Mouse (Mus musculus) heart, adult 2 months (tissue): ENCODE measurements around the gene Atrip. TPM values are rescaled to one million over a fixed set of nuclear protein-coding genes. Genes with fewer than 3 reads are reported as not detected.

ENCODE experiments used
- DNase-seq, 2 experiments: peaks; one replicate each; pipeline ENCODE4 v3.0.0; 2021
- H3K27ac ChIP-seq: fragments of 200-600 bp; 2 replicates; pipeline ENCODE4 v1.8.1; 2022
- H3K27me3 ChIP-seq: fragments of 200-500 bp; 2 replicates; pipeline ENCODE4 v1.6.1; 2012; ENCODE audit warnings: mild to moderate bottlenecking, low read length, inconsistent platforms, mixed read lengths; ENCODE audit not compliant: control insufficient read depth, insufficient read depth
- H3K36me3 ChIP-seq: fragments of 200-500 bp; 2 replicates; pipeline ENCODE4 v1.6.1; 2012; ENCODE audit warnings: low read length, inconsistent platforms; ENCODE audit not compliant: control insufficient read depth, insufficient read depth
- H3K4me1 ChIP-seq: fragments of 200-500 bp; 2 replicates; pipeline ENCODE4 v1.6.1; 2011; ENCODE audit warnings: low read length; ENCODE audit not compliant: control insufficient read depth, insufficient read depth
- H3K4me3 ChIP-seq: fragments of 200-600 bp; 2 replicates; pipeline ENCODE4 v1.8.1; 2022
- H3K79me2 ChIP-seq: fragments of 200-500 bp; replicated peaks from 2 replicates; pipeline ENCODE4 v1.6.1; 2012; ENCODE audit warnings: mild to moderate bottlenecking, inconsistent platforms, low read length, moderate library complexity, mixed read lengths; ENCODE audit not compliant: control insufficient read depth, insufficient read depth
- H3K9ac ChIP-seq: fragments of 200-500 bp; 2 replicates; pipeline ENCODE4 v1.6.1; 2012; ENCODE audit warnings: low read depth, mild to moderate bottlenecking, control low read depth, inconsistent platforms, low read length, mixed read lengths
- CTCF ChIP-seq: fragments of 200-600 bp; IDR thresholded peaks from 2 replicates; pipeline ENCODE4 v1.8.1; 2022; ENCODE audit warnings: antibody characterized with exemption, mild to moderate bottlenecking, moderate library complexity
- EP300 ChIP-seq: fragments of 200-500 bp; IDR thresholded peaks from 2 replicates; pipeline ENCODE4 v1.6.1; 2011; ENCODE audit warnings: low read depth, low read length, control low read depth; ENCODE audit not compliant: insufficient read depth
- POLR2A ChIP-seq: fragments of 200-500 bp; IDR thresholded peaks from 2 replicates; pipeline ENCODE4 v1.6.1; 2011; ENCODE audit warnings: mild to moderate bottlenecking, low read depth, low read length, control low read depth; ENCODE audit not compliant: insufficient read depth
- WGBS: fragments of 180-500 bp; shearing (Covaris S2); methylation state at CpG from one replicate; pipeline ENCODE4 v1.1.7; 2018; 5-methylcytosine and 5-hydroxymethylcytosine counted together
- intact Hi-C: fragments of 180-260 bp; cut with DNase I; formaldehyde crosslinking; loops from one replicate; pipeline ENCODE4 v1.15.1; 2025
- long read RNA-seq: library from polyadenylated mRNA; stranded (forward); transcript quantifications from one replicate; pipeline ENCODE4 v2.0.0, GENCODE M21; 2021
- polyA plus RNA-seq: library from polyadenylated mRNA; depleted of rRNA; stranded (reverse); fragments of >200 nt; gene quantifications from 2 replicates; pipeline ENCODE4 v1.2.3, GENCODE M21; 2012; rRNA removed
- total RNA-seq, 2 experiments: library from RNA; stranded (reverse); gene quantifications; 2 replicates each; pipeline ENCODE4 v1.2.3; 2021

The Atrip gene
- total RNA-seq = 1 to 10 TPM; 8.0 to 9.0 TPM
- polyA plus RNA-seq = 10.0 and 13.9 TPM in 2 replicates
- long read RNA-seq, transcript Atrip-201 (13 exons, 2,572 nt) = major isoform, 21 of 25 reads
- long read RNA-seq, partial matches to known transcripts = 2 of 25 reads
- long read RNA-seq, other reads (novel, unspliced or antisense) = 2 of 25 reads

DNA sequence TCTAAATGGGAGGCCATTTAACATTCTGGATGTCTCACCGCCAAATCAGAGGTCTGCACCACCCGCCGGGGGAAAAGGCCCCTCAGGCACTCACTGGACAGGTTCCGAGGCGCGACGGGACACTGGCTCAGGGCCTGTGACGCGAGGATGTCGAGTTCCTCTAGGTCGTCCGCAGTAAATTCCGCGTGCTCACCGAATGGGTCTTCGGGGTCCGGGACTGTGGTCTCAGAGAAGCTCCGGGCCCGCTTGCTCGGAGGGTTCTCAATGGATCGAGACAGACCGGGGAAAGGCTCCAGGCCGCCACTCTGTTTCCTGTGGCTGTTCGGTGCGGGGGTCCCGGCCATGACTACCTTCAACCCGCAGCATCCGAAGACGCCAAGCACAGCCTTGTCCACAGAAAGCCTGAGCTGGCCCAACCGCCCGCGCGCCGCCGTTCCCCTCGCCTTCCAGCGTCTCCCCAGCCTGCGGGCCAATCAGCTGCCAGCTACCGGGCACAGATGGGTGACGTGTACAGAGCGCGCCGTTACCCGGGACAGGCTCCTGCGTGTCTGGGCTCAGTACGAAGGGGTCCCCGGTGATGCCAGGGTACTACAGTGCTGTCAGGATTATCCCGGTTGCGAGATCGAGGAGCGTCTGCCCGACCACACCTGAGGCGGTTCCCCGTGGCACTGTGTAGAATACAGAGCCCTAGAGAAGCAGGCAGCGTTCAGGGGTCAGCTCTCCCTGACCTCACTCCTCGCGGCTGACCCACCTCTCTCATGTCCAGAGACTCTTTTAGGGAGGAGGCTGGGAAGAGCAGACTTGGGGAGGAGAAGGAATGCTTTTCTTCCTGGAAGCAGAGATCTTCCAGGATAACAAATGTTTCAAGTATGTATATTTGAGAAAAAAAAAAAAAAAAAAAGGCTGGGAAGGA lies at the start of gene Atrip:
TSS of gene Atrip (minus strand) at position 464 of the 913 bp plus-strand sequence.
- Histone ChIP-seq H3K79me2 (peaks cover 3% of the 10 kb centered on the region; the same call in 1 of the 2 replicates), H3K9ac (peak within 1 kb of the TSS; percentile 62), H3K27ac (peak within 1 kb of the TSS; percentile 79), H3K4me3 (peak within 1 kb of the TSS; percentile 81), H3K36me3 (peaks cover 3% of the 10 kb centered on the region; the same call in 1 of the 2 replicates), H3K4me1 (peaks cover 4% of the 10 kb centered on the region), H3K27me3 (no peaks in the 10 kb centered on the region)
- TF ChIP-seq EP300 (no peak), POLR2A (peak; percentile 82)
- under 1% methylated on average over 57 of the region's 57 CpGs for WGBS
- intact Hi-C loops = no loop called here
- DNase-seq = peak; percentile 92 to 93

GRCm38 (mm10) chr9:109123266-109123665 lies 49.3 kb upstream of the Atrip start:
- no peak for DNase-seq
- intact Hi-C loops = no loop called here
- 26% methylated on average over 6 of the region's 6 CpGs for WGBS
- no peak for TF ChIP-seq POLR2A
- TF ChIP-seq EP300 = no peak
- TF ChIP-seq CTCF = no peak
- H3K4me1 ChIP-seq = no peaks in the 10 kb centered on the region
- no peak overlapping the region for H3K4me3 ChIP-seq
- no peaks in the 10 kb centered on the region for H3K79me2 ChIP-seq
- no peaks in the 10 kb centered on the region for H3K27me3 ChIP-seq
- no peak overlapping the region for H3K27ac ChIP-seq
- no peak overlapping the region for H3K9ac ChIP-seq
- no peaks in the 10 kb centered on the region for H3K36me3 ChIP-seq

- H3K36me3 ChIP-seq = no peaks in the 10 kb centered on the region
- no peak overlapping the region for H3K4me3 ChIP-seq
- 45% methylated on average over 2 of the region's 2 CpGs for WGBS
- H3K79me2 ChIP-seq = no peaks in the 10 kb centered on the region
- intact Hi-C loops = loop anchor here (1.0 kb wide), 2 partner anchors 34 to 122 kb away; no protein-coding TSS in a partner anchor
- H3K4me1 ChIP-seq = no peaks in the 10 kb centered on the region
- DNase-seq = no peak
- no peaks in the 10 kb centered on the region for H3K27me3 ChIP-seq
- H3K27ac ChIP-seq = no peak overlapping the region
- no peak overlapping the region for H3K9ac ChIP-seq
- no peak for TF ChIP-seq POLR2A
- peak; percentile 73 for TF ChIP-seq CTCF
These were observed 48.7 kb upstream of the Atrip start for GRCm38 (mm10) chr9:109122553-109123085.

DNA sequence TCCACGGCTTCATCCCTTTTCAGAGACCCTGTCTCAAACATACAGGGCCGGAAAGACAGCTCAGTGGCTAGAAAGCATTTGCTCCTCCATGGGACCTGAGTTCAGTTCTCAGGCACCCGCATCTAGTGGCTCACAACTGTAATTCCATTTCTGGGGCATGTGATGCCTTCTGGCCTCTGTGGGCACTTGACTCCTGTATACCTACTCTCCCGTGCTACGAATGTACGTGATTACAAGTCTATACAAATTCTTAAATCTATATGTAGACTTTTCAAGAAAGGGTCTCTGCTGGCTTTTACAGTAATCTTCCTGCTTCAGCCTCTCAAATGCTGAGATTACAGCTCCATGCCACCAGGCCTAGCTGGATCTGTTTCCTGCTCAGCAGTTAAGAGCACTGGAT lies 47.0 kb upstream of the Atrip start:
- no peak overlapping the region for H3K27ac ChIP-seq
- no peak overlapping the region for H3K9ac ChIP-seq
- H3K4me3 ChIP-seq = no peak overlapping the region
- no peaks in the 10 kb centered on the region for H3K27me3 ChIP-seq
- H3K79me2 ChIP-seq = no peaks in the 10 kb centered on the region
- 88% methylated on average over 6 of the region's 6 CpGs for WGBS
- no peaks in the 10 kb centered on the region for H3K36me3 ChIP-seq
- DNase-seq = no peak
- intact Hi-C loops = no loop called here
- H3K4me1 ChIP-seq = no peaks in the 10 kb centered on the region
- no peak for TF ChIP-seq CTCF
- no peak for TF ChIP-seq POLR2A
- no peak for TF ChIP-seq EP300

DNA sequence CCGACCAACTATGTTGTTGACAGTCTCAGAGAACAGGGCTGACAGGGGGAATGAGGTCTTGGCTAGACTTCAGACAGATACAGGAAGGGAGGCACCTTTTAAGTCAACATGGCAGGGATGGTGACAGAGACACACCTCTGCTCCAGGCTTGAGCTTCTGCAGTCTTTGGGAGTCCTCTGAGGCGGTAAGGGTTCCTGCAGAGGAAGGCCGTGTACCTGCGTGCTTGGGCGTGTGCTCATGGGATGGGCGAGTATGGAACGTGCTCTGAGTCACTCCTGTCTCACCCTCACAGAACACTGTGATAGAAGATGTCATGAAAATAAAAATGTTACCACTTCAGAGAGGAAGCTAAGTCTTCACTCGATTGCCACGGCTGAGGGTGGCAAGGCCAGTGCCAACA lies 45.6 kb upstream of the Atrip start:
- Histone ChIP-seq H3K79me2 (no peaks in the 10 kb centered on the region), H3K27me3 (no peaks in the 10 kb centered on the region), H3K27ac (no peak overlapping the region), H3K4me3 (no peak overlapping the region), H3K9ac (no peak overlapping the region), H3K4me1 (no peaks in the 10 kb centered on the region), H3K36me3 (no peaks in the 10 kb centered on the region)
- intact Hi-C loops = no loop called here
- TF ChIP-seq CTCF (no peak), EP300 (no peak), POLR2A (no peak)
- peak in 1 of 2 experiments; percentile 16 for DNase-seq
- WGBS = 67% methylated on average over 9 of the region's 9 CpGs

DNA sequence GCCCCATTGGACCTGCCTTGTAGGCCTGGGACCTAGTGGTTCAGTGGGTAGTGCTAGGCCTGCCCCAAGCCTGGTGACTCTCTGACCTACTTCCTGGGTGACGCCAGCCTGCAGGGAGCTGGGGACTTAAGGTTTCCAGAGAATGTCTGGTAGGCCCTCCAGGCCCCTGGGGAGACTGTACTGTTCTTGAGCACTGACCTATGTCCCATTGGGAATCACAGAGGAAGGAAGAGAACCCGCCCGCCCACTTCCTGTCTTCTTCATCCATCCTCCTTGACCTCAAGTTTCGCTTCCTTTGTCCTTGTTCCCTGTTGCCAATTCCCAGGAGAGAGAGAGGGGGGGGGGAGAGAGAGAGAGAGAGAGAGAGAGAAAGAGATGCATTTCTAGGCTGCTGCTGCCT lies 44.2 kb upstream of the Atrip start:
- Histone ChIP-seq H3K27me3 (no peaks in the 10 kb centered on the region), H3K4me3 (no peak overlapping the region), H3K27ac (no peak overlapping the region), H3K36me3 (no peaks in the 10 kb centered on the region), H3K4me1 (no peaks in the 10 kb centered on the region), H3K9ac (no peak overlapping the region), H3K79me2 (no peaks in the 10 kb centered on the region)
- 53% methylated on average over 3 of the region's 4 CpGs for WGBS
- TF ChIP-seq EP300 = no peak; the same call in 1 of the 2 replicates
- TF ChIP-seq POLR2A = no peak
- TF ChIP-seq CTCF = no peak
- peak; percentile 52 to 65 for DNase-seq
- intact Hi-C loops = no loop called here
